Mouse (Mus musculus) frontal cortex, adult 2 months (tissue): ENCODE measurements around the gene Cxxc4. TPM values are rescaled to one million over a fixed set of nuclear protein-coding genes. Genes with fewer than 3 reads are reported as not detected.

Experiments used
- DNase-seq, 2 experiments: peaks; one replicate each; pipeline ENCODE4 v3.0.0; 2022; ENCODE audit warnings: low spot score in 1 of 2; ENCODE audit errors: extremely low spot score in 1 of 2
- polyA plus RNA-seq: library from polyadenylated mRNA; depleted of rRNA; stranded (reverse); fragments of >200 nt; gene quantifications from 2 replicates; pipeline ENCODE4 v1.2.3, GENCODE M21; 2012

Cxxc4 gene
- polyA plus RNA-seq, 1 experiment: 14.8 TPM

GRCm38 (mm10) chr3:134243168-134243849 is 7.0 kb downstream of the Cxxc4 start:
- no peak for DNase-seq

- DNase-seq: no peak
Observed at GRCm38 (mm10) chr3:134243850-134244247, 7.6 kb downstream of the Cxxc4 start.

- no peak for DNase-seq
Observed at GRCm38 (mm10) chr3:134254221-134254620, 17.9 kb downstream of the Cxxc4 start.

GRCm38 (mm10) chr3:134258715-134259114 is 22.4 kb downstream of the Cxxc4 start:
- no peak for DNase-seq

- no peak for DNase-seq
Observed at GRCm38 (mm10) chr3:134259300-134259699, 23.0 kb downstream of the Cxxc4 start.

GRCm38 (mm10) chr3:134279655-134280054 is 43.4 kb downstream of the Cxxc4 start:
- no peak for DNase-seq

GRCm38 (mm10) chr3:134281527-134282370 is 45.5 kb downstream of the Cxxc4 start:
- peak in 1 of 2 experiments; percentile 30 for DNase-seq

- no peak for DNase-seq
Observed at GRCm38 (mm10) chr3:134295217-134295616, 58.9 kb downstream of the Cxxc4 start.

GRCm38 (mm10) chr3:134302681-134303491 is 66.6 kb downstream of the Cxxc4 start:
- DNase-seq: peak; percentile 7 to 31

GRCm38 (mm10) chr3:134303492-134303808 is 67.2 kb downstream of the Cxxc4 start:
- no peak for DNase-seq

GRCm38 (mm10) chr3:134306507-134306906 is 70.2 kb downstream of the Cxxc4 start:
- no peak for DNase-seq

GRCm38 (mm10) chr3:134307801-134308200 is 71.5 kb downstream of the Cxxc4 start:
- DNase-seq: no peak
